Mouse (Mus musculus): ENCODE results near the gene Pfdn5.

Gene Pfdn5

DNA sequence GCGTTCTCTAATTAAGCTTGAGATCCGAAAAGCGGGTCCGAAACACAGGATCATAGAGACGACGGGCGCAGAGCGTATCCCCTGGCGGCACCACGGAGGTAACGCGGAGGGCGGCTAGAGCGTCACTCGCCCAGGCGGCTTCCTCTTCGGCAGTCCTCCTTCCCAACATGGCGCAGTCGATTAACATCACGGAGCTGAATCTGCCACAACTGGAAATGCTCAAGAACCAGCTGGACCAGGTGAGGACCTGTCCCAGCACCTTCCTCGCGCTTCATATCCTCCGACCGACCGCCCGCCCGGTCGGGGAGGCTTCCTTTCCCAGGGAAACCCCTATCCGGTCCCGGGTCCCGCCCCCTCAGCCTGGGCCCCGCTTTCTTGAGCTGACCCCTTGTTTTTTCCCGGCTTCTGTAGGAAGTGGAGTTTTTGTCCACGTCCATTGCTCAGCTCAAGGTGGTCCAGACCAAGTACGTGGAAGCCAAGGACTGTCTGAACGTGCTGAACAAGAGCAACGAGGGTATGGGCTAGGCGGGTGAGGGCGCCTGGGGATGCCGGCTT, at the start of gene Pfdn5:
Gene Pfdn5 (plus strand): TSS at position 95 of the 555 bp plus-strand sequence.
- peak; percentile 84 for DNase-seq

GRCm38 (mm10) chr15:102278726-102279091, 47.2 kb upstream of the Pfdn5 start:
- DNase-seq: no peak

GRCm38 (mm10) chr15:102279092-102279782, 46.7 kb upstream of the Pfdn5 start, which contains the start of gene Mfsd5:
Gene Mfsd5 (plus strand): TSS chr15:102279454.
- peak; percentile 86 for DNase-seq

GRCm38 (mm10) chr15:102279783-102280520, 46.0 kb upstream of the Pfdn5 start:
- DNase-seq: no peak

DNA sequence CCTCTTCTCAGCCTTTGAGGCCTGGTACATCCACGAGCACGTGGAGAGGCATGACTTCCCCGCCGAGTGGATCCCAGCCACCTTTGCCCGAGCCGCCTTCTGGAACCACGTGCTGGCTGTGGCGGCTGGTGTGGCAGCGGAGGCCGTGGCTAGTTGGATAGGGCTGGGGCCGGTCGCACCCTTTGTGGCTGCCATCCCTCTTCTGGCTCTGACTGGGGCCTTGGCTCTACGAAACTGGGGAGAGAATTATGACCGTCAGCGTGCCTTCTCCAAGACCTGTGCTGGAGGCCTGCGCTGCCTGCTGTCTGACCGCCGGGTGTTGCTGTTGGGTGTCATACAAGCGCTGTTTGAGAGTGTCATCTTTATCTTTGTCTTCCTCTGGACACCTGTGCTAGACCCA, 45.3 kb upstream of the Pfdn5 start:
- no peak for DNase-seq

GRCm38 (mm10) chr15:102282463-102283292, 43.2 kb upstream of the Pfdn5 start:
- no peak for DNase-seq

- no peak for DNase-seq
These were observed 42.3 kb upstream of the Pfdn5 start for GRCm38 (mm10) chr15:102283648-102284047.

GRCm38 (mm10) chr15:102287395-102287794, 38.5 kb upstream of the Pfdn5 start:
- no peak for DNase-seq

GRCm38 (mm10) chr15:102295633-102296367, 30.1 kb upstream of the Pfdn5 start, which contains the start of gene Espl1:
Gene Espl1 (plus strand): TSS chr15:102296266.
- DNase-seq: peak; percentile 92

DNA sequence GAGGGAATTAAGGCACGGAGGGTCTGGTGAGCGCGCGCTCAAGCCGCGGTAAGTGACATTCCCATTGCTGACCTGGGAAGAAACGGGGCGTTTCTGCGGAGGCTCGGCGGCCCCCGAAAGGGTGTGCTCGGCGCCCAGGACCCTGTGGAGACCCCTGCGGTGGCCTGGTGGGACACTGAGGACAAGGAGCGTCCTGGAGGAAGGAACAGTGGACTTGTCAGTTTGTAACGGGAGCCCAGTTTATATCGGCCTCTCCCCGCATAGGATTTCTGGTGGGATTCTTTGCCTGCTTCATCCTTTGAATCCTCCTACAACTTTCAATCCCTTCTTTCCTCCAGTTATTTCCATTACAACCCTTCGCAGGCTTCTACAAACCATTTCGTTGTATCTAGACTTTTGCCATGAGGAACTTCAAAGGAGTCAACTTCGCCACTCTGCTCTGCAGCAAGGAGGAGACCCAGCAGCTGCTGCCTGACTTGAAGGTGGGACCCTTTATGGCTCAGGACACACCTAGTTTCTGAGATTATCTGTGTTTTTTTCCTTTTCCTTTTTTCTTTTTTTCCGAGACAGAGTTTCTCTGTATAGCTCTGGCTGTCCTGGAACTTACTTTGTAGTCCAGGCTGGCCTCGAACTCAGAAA, 29.4 kb upstream of the Pfdn5 start:
- no peak for DNase-seq

DNA sequence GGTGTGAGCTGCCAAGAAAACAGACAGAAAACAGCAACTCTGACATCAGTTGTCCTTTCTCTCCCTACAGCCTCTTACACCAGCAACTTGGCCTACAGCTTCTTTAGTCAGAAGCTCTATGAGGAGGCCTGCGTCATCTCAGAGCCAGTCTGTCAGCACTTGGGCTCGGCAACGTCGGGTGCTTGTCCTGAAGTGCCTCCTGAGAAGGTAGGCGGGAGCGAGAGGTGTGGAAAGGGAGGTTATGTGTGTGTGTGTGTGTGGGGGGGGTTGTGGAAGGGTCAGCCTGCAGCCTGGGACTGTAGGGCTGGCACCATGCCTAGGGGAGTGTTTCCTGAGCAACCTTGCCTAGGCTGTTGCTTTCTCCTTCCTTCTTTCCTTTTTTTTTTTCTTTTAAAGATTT, 23.4 kb upstream of the Pfdn5 start:
- no peak for DNase-seq

DNA sequence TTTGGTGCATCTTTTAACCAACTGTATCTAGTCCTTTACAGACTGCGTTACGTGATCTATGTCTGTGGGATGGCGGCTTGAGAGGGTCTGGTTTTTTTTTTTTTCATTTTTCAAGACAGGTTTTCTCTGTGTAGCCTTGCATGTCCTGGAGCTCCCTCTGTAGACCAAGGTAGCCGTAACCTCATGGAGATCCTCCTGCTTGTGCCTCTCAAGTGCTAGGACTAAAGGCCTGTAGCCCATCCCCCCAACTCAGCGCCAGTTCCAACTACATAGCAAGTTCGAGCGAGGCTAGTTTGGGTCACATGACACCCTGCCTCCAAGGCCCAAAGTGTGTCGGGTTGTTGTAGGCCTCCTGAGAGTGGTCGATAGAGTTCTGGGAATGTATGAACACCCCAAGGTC, 17.2 kb upstream of the Pfdn5 start:
- no peak for DNase-seq

DNA sequence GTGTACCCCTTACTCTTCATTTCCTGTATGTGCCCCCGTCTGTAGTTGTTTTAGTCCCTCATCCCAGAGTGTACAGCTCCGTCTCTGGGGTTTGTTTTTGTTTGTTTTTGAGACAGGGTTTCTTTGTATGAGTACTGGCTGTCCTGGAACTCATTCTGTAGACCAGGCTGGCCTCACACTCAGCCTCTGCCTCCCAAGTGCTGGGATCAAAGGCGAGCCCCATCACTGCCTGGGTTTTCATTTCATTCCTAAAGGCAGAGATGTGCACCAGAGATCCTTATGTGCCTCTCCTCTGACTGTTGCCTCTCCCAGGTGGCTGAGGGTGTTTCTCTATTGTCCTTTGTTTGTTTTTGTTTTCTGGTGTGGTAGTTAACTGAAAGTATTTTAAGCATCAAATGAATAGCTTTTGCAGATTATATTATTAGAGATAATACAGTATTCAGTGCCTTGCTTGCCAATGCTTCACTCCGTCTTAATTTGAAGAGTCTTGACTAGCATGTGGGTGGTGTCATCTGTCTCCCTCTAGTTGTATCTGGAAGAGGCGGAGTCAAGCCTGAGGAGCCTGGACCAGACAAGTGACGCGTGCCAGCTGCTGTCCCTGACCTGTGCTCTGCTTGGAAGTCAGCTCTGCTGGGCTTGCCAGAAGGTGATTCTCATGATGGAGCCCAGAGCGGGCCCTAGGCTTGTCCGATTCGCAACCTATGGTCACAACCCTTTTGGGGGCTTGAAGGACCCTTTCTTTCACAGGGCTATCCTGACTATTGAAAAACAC, 15.7 kb upstream of the Pfdn5 start:
- DNase-seq: no peak

GRCm38 (mm10) chr15:102311489-102311888, 14.4 kb upstream of the Pfdn5 start:
- no peak for DNase-seq

- peak; percentile 48 for DNase-seq
These were observed 10.6 kb upstream of the Pfdn5 start for GRCm38 (mm10) chr15:102315292-102315691.

- DNase-seq: peak; percentile 72
These were observed 9.7 kb upstream of the Pfdn5 start for GRCm38 (mm10) chr15:102316263-102316662.

- DNase-seq: no peak
These were observed 1.1 kb upstream of the Pfdn5 start for GRCm38 (mm10) chr15:102324654-102325473.

- DNase-seq: no peak
These were observed 976 bp downstream of the Pfdn5 start for GRCm38 (mm10) chr15:102326892-102327291.

DNA sequence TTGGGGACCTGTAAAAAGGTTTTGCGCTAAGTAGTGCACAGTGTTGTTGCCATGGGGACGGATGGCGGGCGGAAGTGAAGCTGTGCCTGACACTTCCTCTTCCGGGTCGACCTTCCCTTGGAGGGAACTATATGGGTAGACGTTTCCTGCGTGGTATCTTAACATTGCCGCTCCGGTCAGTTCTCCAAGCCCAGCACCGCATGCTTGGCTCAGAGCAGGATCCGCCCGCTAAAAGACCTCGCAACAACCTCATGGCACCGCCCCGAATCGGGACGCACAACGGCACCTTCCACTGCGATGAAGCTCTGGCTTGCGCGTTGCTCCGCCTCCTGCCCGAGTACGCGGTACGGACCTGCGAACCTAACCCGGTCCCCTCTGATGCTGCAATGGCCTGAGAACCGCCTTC, 5.7 kb downstream of the Pfdn5 start, which contains the start of gene Myg1:
Gene Myg1 (plus strand): TSS at position 100 of the 406 bp plus-strand sequence.
- DNase-seq: peak; percentile 85

GRCm38 (mm10) chr15:102335254-102335653, 9.3 kb downstream of the Pfdn5 start:
- no peak for DNase-seq
